Mouse (Mus musculus) left cerebral cortex, postnatal 10 days (tissue): ENCODE results near the gene Rnf19b. TPM values are rescaled to one million over a fixed set of nuclear protein-coding genes. Genes with fewer than 3 reads are reported as not detected.

ENCODE experiments used
- DNase-seq, 2 experiments: peaks; one replicate each; pipeline ENCODE4 v3.0.0; 2021 to 2022; ENCODE audit warnings: low spot score in 2 of 2, mixed read lengths in 1 of 2; ENCODE audit errors: extremely low spot score in 1 of 2
- intact Hi-C: fragments of 180-260 bp; cut with DNase I; formaldehyde crosslinking; loops from one replicate; pipeline ENCODE4 v1.15.1; 2025
- total RNA-seq, 2 experiments: library from RNA; stranded (reverse); gene quantifications; 2 replicates each; pipeline ENCODE4 v1.2.3; 2021

Gene Rnf19b
- 10 to 100 TPM; 71.6 to 85.4 TPM for total RNA-seq

GRCm38 (mm10) chr4:129058207-129059092 lies at the start of gene Rnf19b:
Gene Rnf19b, plus strand, starts transcription at chr4:129058271.
- intact Hi-C loops, result no loop called here
- peak in 1 of 2 experiments; percentile 65 for DNase-seq

GRCm38 (mm10) chr4:129008672-129009071 lies 49.4 kb upstream of the Rnf19b start:
- intact Hi-C loops, result no loop called here
- DNase-seq, result no peak

- intact Hi-C loops, result no loop called here
- DNase-seq, result no peak
These were observed 48.5 kb upstream of the Rnf19b start for GRCm38 (mm10) chr4:129009521-129009920.

GRCm38 (mm10) chr4:129011604-129012121 lies 46.4 kb upstream of the Rnf19b start:
- intact Hi-C loops, result no loop called here
- DNase-seq, result peak in 1 of 2 experiments; percentile 64

- intact Hi-C loops, result no loop called here
- DNase-seq, result no peak
These were observed 44.8 kb upstream of the Rnf19b start for GRCm38 (mm10) chr4:129013151-129013864.

GRCm38 (mm10) chr4:129016329-129016728 lies 41.7 kb upstream of the Rnf19b start:
- DNase-seq, result peak in 1 of 2 experiments; percentile 63
- intact Hi-C loops, result no loop called here

- DNase-seq, result no peak
- intact Hi-C loops, result no loop called here
These were observed 40.9 kb upstream of the Rnf19b start for GRCm38 (mm10) chr4:129017150-129017549.

- intact Hi-C loops, result no loop called here
- DNase-seq, result no peak
These were observed 39.2 kb upstream of the Rnf19b start for GRCm38 (mm10) chr4:129018788-129019435.

GRCm38 (mm10) chr4:129019788-129020187 lies 38.3 kb upstream of the Rnf19b start:
- no peak for DNase-seq
- intact Hi-C loops, result no loop called here

- intact Hi-C loops, result no loop called here
These were observed 37.6 kb upstream of the Rnf19b start for GRCm38 (mm10) chr4:129020454-129020853.

GRCm38 (mm10) chr4:129021426-129021825 lies 36.6 kb upstream of the Rnf19b start:
- intact Hi-C loops, result no loop called here
- DNase-seq, result no peak

More at GRCm38 (mm10) chr4:129020454-129020853, 37.6 kb upstream of the Rnf19b start:
- DNase-seq, result peak; percentile 79 to 91

GRCm38 (mm10) chr4:129021886-129022285 lies 36.2 kb upstream of the Rnf19b start:
- intact Hi-C loops, result no loop called here
- no peak for DNase-seq

- intact Hi-C loops, result no loop called here
- no peak for DNase-seq
These were observed 34.2 kb upstream of the Rnf19b start for GRCm38 (mm10) chr4:129023884-129024283.

GRCm38 (mm10) chr4:129024775-129025174 lies 33.3 kb upstream of the Rnf19b start:
- DNase-seq, result peak in 1 of 2 experiments; percentile 69
- intact Hi-C loops, result no loop called here

GRCm38 (mm10) chr4:129025707-129026106 lies 32.4 kb upstream of the Rnf19b start:
- intact Hi-C loops, result no loop called here
- no peak for DNase-seq

- intact Hi-C loops, result no loop called here
These were observed 27.3 kb upstream of the Rnf19b start for GRCm38 (mm10) chr4:129030746-129031145.

GRCm38 (mm10) chr4:129031408-129031965 lies 26.6 kb upstream of the Rnf19b start:
- DNase-seq, result no peak
- intact Hi-C loops, result no loop called here

More at GRCm38 (mm10) chr4:129030746-129031145, 27.3 kb upstream of the Rnf19b start:
- no peak for DNase-seq

- no peak for DNase-seq
- intact Hi-C loops, result no loop called here
These were observed 25.7 kb upstream of the Rnf19b start for GRCm38 (mm10) chr4:129032133-129032962.
